Mouse (Mus musculus): ENCODE measurements around the gene Grm4. TPM values are rescaled to one million over a fixed set of nuclear protein-coding genes. Genes with fewer than 3 reads are reported as not detected.

Grm4 gene
- total RNA-seq, 2 experiments from 2014 or later: not detected

GRCm38 (mm10) chr17:27456364-27456763 lies 64.8 kb downstream of the Grm4 start:
- no peak for DNase-seq
- intact Hi-C loops (cut with DNase I; ENCODE audit: low total_unique reads): no loop called here

DNA sequence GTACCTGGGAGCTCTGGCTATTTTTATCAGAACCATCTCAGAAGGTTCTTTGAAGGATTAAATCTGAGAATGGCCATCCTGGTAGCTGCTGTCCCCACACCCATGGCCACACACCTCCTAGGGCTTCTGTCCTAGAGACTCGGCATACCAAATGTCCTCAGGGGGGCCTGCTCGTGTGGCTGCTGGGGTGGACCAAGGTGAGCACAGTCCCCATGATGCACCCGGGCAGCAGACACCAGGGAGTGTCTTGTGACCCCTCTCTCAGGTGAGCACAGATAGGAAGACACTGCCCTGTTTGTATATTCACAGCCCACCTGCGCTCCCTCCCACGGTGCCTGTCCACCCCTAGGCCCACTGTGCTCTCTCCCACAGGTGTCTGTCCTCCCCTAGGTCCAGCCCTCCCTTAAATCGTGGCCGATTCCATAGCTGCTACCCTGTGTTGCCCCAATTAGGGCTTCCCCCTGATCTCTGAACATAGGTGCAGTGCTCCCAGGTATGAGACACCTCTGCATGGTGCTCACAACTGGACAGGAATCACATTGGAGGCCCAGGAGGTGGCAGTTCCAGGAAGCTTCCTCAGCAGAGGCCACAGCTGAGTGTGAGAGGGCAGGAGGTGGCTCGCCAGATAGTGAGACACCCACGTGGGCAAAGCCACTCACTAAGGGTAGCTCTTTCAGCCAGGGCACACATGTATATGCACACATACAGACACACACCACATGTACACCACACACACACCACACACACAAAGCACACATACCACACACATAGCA lies 66.0 kb downstream of the Grm4 start:
- DNase-seq: no peak
- intact Hi-C loops (cut with DNase I; ENCODE audit: low total_unique reads): no loop called here

GRCm38 (mm10) chr17:27454396-27454795 lies 66.8 kb downstream of the Grm4 start:
- DNase-seq: no peak
- intact Hi-C loops (cut with DNase I; ENCODE audit: low total_unique reads): no loop called here

- intact Hi-C loops (cut with DNase I; ENCODE audit: low total_unique reads): no loop called here
- no peak for DNase-seq
Observed at GRCm38 (mm10) chr17:27453045-27453444, 68.2 kb downstream of the Grm4 start.

GRCm38 (mm10) chr17:27451787-27452186 lies 69.4 kb downstream of the Grm4 start:
- intact Hi-C loops (cut with DNase I; ENCODE audit: low total_unique reads): no loop called here
- no peak for DNase-seq

- DNase-seq: no peak
- intact Hi-C loops (cut with DNase I; ENCODE audit: low total_unique reads): no loop called here
Observed at GRCm38 (mm10) chr17:27451216-27451615, 70.0 kb downstream of the Grm4 start.

DNA sequence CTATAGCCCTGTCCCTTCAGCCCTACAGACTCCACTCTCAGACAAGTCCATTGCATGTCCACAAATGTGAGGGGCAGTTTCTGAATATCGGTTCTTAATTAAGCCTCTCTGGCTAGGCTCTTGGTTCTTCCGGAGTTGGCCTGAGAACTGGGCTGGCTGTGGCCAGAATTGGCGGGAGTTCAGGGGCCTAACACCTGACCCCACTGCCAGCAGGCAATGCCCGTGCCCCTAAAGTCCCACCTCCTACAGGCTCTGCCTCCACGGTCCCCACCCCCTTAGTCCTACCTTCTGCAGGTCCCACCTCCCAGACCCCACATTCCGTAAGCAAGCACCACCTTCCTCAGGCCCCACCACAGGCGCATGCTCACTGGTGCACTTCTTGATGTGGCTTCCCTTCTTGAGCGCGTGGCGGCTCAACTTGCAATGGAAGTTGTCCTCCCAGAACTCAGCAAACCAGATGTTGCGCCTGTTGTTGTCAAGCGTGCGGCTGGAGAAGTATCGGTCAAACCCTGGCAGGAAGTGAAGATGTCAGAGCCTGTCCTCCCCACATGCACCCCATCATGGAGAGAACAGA lies 71.4 kb downstream of the Grm4 start:
- intact Hi-C loops (cut with DNase I; ENCODE audit: low total_unique reads): no loop called here
- DNase-seq: no peak

GRCm38 (mm10) chr17:27448749-27449148 lies 72.5 kb downstream of the Grm4 start:
- intact Hi-C loops (cut with DNase I; ENCODE audit: low total_unique reads): no loop called here
- DNase-seq: no peak

- intact Hi-C loops (cut with DNase I; ENCODE audit: low total_unique reads): no loop called here
Observed at GRCm38 (mm10) chr17:27445364-27446075, 75.7 kb downstream of the Grm4 start.

DNA sequence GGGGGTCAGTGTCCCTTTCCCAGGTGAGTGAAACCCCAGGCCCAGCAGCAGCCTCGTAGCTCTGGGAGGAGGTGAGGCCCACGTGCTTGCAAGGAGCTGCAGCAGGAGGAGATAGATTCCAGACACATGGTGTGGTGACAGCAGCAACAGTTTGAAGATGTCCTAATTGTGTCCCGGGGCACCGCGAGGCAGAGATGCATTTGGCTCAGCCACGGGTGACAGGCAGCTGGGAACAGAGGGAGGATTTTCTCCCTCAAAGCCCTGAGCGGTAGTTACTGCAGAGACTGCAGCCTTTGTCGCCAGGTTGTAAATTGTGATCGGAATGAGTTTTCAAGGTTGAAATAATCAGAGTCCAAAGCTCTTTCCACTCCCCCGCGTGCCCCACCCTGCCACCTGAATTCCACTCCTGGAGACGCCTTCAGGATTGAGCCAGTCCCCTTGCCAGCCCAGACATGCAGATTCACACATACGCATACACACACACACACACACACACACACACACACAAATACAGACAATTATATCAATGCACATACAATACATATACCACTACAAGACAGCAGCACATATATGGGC lies 78.6 kb downstream of the Grm4 start:
- DNase-seq: no peak
- intact Hi-C loops (cut with DNase I; ENCODE audit: low total_unique reads): no loop called here

More at GRCm38 (mm10) chr17:27445364-27446075, 75.7 kb downstream of the Grm4 start:
- no peak for DNase-seq

- DNase-seq: no peak
- intact Hi-C loops (cut with DNase I; ENCODE audit: low total_unique reads): no loop called here
Observed at GRCm38 (mm10) chr17:27441778-27442177, 79.4 kb downstream of the Grm4 start.

GRCm38 (mm10) chr17:27435799-27436198 lies 85.4 kb downstream of the Grm4 start:
- intact Hi-C loops (cut with DNase I; ENCODE audit: low total_unique reads): no loop called here
- no peak for DNase-seq

DNA sequence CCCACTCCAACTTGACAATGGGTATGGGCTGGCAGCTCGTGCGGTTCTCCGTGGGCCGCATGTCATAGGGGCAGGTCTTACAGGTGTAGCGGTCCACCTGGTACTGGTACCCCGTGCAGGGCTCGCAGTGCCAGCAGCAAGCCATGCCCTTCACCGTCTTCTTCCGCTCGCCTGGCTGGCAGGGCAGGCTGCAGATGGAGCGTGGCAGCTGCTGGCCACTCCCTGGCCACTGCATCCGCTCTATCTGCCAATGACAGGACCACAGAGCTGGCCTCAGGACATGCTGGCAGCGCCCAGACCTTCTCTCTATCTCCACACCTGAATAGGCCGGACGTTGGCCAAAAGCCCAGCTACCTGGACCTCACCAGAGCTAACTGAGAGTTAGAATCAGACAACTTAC lies 86.0 kb downstream of the Grm4 start:
- DNase-seq: no peak
- intact Hi-C loops (cut with DNase I; ENCODE audit: low total_unique reads): no loop called here

DNA sequence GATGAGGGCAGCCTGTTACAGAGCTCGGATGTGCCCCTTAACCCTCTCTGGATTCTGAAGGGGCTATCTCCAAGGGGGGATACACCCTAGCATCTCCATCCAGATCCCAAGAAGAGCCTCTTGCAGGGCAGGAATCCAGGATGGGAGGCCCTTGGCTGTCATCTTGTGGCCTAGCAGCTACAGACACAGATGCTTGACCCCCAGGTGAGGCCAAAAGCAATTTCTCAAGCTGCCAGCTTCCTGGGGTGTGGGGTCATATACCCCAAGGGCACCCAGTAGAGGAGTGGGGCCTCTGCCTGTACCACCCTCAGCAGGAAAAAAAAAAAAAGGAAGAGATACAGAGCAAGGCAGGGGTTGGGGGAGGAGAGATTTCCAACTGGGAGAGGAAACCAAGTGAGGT lies 87.1 kb downstream of the Grm4 start:
- intact Hi-C loops (cut with DNase I; ENCODE audit: low total_unique reads): no loop called here
- DNase-seq: no peak

DNA sequence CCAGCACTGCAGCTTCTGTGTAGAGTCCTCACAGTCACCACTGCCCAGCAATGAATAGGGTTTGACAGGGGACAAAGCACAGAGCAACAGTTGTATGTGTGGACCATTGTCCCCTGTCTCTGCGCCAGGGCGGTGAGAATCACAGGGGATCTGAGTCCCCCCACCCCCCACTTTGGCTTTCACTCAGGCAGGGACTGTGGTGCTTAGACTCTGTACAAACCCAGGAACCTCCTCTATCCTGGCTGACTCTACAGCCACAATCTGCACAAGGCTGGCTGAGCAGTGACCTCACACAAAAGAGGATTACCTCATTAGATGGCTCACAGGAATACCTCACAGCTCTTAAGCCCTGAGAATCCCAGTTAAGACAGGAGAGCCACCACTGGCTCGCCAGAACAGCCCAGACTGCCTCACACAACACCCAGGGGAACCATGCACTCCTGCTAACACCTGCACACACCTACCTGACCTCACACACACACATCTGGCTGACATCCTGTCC lies 88.0 kb downstream of the Grm4 start:
- DNase-seq: no peak
- intact Hi-C loops (cut with DNase I; ENCODE audit: low total_unique reads): no loop called here

DNA sequence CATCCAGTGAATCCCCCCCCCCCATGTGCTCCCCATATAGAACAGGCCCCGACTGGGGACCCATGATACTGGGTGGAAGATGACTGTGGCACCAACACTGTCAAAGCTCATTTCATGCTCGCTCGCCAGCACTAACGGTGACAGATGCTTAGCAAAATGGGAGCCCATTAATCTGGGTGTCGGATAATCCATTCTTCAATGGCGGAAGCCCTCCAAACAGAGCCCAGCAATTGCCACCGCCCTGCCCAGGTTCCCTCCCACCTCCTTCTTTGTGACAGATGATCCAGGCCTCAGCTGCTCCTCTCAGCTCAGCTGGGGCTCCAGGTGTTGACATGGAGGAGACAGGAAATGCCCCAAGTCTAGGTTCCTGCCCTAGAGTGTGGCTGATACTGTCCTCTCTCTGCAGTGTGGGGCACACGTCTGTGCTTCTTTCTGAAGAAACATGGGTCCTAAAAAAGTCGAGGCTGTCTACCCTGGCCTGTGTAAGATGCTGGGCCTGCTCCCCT lies 89.0 kb downstream of the Grm4 start:
- no peak for DNase-seq
- intact Hi-C loops (cut with DNase I; ENCODE audit: low total_unique reads): no loop called here

DNA sequence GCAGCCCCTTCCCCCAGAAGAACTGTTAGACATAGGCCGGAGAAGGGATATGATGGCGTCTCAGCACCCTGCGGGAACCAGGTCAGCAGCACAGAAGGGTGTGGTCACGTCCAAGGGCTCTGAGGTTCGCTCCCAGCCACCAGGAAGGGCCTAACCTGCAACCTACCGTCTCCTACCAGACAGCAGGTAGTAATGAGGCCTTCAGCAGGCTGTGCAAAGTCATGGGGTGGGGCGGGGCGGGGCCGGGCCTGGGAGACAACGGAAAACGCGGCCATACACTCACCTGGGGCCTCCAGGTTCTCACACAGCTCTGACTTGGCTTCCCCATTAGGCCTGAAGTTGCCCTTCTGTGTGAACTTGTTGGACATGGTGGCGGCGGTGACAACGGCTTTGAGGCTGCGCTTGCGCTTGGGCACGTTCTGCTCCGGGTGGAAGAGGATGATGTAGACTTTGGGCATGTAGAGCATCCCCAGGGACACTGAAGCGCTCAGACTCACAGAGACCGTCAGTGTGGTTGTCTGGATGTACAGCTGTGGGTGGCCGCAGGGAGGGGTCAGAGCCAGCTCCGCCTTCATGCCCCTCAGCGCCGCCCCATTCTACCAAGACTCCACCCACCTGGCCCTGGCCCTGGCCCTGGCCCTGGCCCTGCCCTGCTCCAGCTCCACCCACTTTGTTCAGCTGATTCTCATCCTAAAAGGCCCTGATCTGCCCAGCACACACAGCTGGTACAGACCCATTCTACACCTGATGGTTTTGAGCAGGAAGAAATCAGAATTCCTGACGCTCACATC lies 90.0 kb downstream of the Grm4 start:
- DNase-seq: no peak
- intact Hi-C loops (cut with DNase I; ENCODE audit: low total_unique reads): no loop called here

GRCm38 (mm10) chr17:27429757-27430156 lies 91.4 kb downstream of the Grm4 start:
- no peak for DNase-seq
- intact Hi-C loops (cut with DNase I; ENCODE audit: low total_unique reads): no loop called here

GRCm38 (mm10) chr17:27425016-27425415 lies 96.2 kb downstream of the Grm4 start:
- intact Hi-C loops (cut with DNase I; ENCODE audit: low total_unique reads): no loop called here
- no peak for DNase-seq

Measured in gastrocnemius, postnatal 14 days (tissue).